Mouse (Mus musculus): ENCODE results near the gene Fbxl15.
A peak's percentile ranks its signal among the peaks of the same experiment; 100 is the strongest.

Fbxl15 gene

GRCm38 (mm10) chr19:46347936-46348668, 20.1 kb downstream of the Fbxl15 start:
- no peak for DNase-seq (ENCODE audit: low read depth)

- DNase-seq (ENCODE audit: low read depth) = peak; percentile 73
Measured at GRCm38 (mm10) chr19:46348761-46349458, 20.9 kb downstream of the Fbxl15 start.

- DNase-seq (ENCODE audit: low read depth) = no peak
Measured at GRCm38 (mm10) chr19:46349550-46349949, 21.6 kb downstream of the Fbxl15 start.

- DNase-seq (ENCODE audit: low read depth) = no peak
Measured at GRCm38 (mm10) chr19:46350168-46350932, 22.4 kb downstream of the Fbxl15 start, which contains the start of gene 2310034G01Rik. TSS of gene 2310034G01Rik (minus strand) at chr19:46350302.

GRCm38 (mm10) chr19:46356701-46357138, 28.7 kb downstream of the Fbxl15 start:
- DNase-seq (ENCODE audit: low read depth) = peak; percentile 84

GRCm38 (mm10) chr19:46357344-46358280, 29.6 kb downstream of the Fbxl15 start:
- peak; percentile 35 for DNase-seq (ENCODE audit: low read depth)

GRCm38 (mm10) chr19:46358381-46358780, 30.4 kb downstream of the Fbxl15 start:
- no peak for DNase-seq (ENCODE audit: low read depth)

GRCm38 (mm10) chr19:46362104-46362503, 34.1 kb downstream of the Fbxl15 start:
- no peak for DNase-seq (ENCODE audit: low read depth)

GRCm38 (mm10) chr19:46363294-46364009, 35.5 kb downstream of the Fbxl15 start:
- DNase-seq (ENCODE audit: low read depth) = no peak

GRCm38 (mm10) chr19:46367798-46368590, 40.0 kb downstream of the Fbxl15 start:
- no peak for DNase-seq (ENCODE audit: low read depth)

GRCm38 (mm10) chr19:46369204-46369603, 41.2 kb downstream of the Fbxl15 start:
- DNase-seq (ENCODE audit: low read depth) = peak; percentile 38

GRCm38 (mm10) chr19:46374477-46375088, 46.6 kb downstream of the Fbxl15 start:
- DNase-seq (ENCODE audit: low read depth) = no peak

- DNase-seq (ENCODE audit: low read depth) = no peak
Measured at GRCm38 (mm10) chr19:46375489-46375888, 47.5 kb downstream of the Fbxl15 start.

- no peak for DNase-seq (ENCODE audit: low read depth)
Measured at GRCm38 (mm10) chr19:46375891-46376290, 47.9 kb downstream of the Fbxl15 start.
